9 mouse cellular contexts compared by ENCODE assay signal in the genomic region with DNA sequence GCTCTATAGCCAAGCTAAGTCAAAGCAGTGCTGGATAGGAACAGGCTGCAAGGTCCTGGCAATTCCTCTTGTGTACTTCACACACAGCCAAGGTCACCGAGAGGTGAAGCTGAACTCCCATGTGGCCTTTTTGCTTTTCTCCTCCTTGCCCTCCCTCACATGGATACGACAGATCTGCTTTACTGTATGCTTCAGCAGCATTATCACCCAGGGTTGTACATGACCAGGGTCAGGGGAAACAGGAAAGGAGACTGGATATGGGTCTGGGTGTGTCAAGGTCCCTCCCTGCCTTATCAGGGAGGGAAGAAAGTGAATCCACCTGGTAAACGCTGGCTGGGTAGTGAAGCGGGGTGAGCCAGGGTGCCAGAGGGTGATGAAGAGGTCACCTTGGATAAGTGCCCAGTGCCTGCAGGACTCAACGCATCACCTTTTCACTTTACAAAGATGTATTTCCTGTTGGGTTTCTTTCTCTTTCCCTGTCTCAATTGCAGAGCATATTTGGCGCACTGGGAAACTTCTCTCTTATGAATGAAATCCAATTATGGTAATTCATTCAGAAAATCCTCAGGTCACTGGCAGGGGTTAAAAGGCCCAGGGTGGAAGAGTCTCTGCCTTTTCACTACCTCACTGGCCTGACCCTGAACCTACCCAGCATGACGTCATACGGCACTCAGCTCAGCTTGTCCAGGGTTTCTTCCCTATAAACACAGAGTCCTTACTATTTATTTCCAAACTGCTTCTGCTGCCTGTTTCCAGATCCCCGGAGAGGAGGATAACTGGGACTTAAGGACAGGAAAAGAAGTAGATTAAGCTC.
DNase-seq lines count a peak whose midpoint lies in the region; ATAC-seq lines count a peak whose summit lies in the region.
"Had no signal": no experiment of that assay in that cellular context is flagged by ENCODE, and none has a peak within 500 bp of the region (broad histone marks: within the 10 kb centered on the region; RNA-seq: fewer than 3 reads in every experiment).

No protein-coding gene starts in this region.

- H3K4me1 ChIP-seq in neural tube, embryonic 11.5 days (ENCODE audit: control insufficient read depth, insufficient read depth, low read length), result peaks cover 9% of the 10 kb centered on the region

- H3K36me3 ChIP-seq in neural tube, embryonic 11.5 days (ENCODE audit: control insufficient read depth, insufficient read depth, low read length), result no peaks in the 10 kb centered on the region
- H3K36me3 ChIP-seq: hindbrain, embryonic 15.5 days had no signal

- H3K4me2 ChIP-seq in neural tube, embryonic 11.5 days (ENCODE audit: low read depth), result no peak overlapping the region
- H3K4me2 ChIP-seq: hindbrain, embryonic 15.5 days had no signal

- H3K27me3 ChIP-seq in neural tube, embryonic 11.5 days (ENCODE audit: control insufficient read depth, insufficient read depth, low read length), result no peaks in the 10 kb centered on the region
- H3K27me3 ChIP-seq: hindbrain, embryonic 15.5 days had no signal

- no peak overlapping the region for H3K27ac ChIP-seq in neural tube, embryonic 11.5 days (ENCODE audit: low read depth, low read length)
- H3K27ac ChIP-seq: hindbrain, embryonic 15.5 days had no signal

- H3K9me3 ChIP-seq in neural tube, embryonic 11.5 days (ENCODE audit: control insufficient read depth, low read length), result no peaks in the 10 kb centered on the region
- H3K9me3 ChIP-seq: hindbrain, embryonic 15.5 days had no signal

- ATAC-seq in neural tube, embryonic 11.5 days (ENCODE audit: insufficient read depth, low FRiP score, low TSS enrichment), result no peak

- 43% methylated on average over 9 of the region's 9 CpGs for WGBS in neural tube, embryonic 11.5 days

- no peak overlapping the region for H3K9ac ChIP-seq in neural tube, embryonic 11.5 days (ENCODE audit: low read length)
- H3K9ac ChIP-seq: hindbrain, embryonic 15.5 days had no signal

- DNase-seq in adrenal gland, adult 2 months, result peak; percentile 75
- peak; percentile 38 for DNase-seq in gastrocnemius, postnatal 25 days
- DNase-seq in kidney, adult 8-10 months, result peak; percentile 16 to 24
- peak; percentile 16 for DNase-seq in neural tube, embryonic 11.5 days (ENCODE audit: low spot score)
- no peak for DNase-seq in frontal cortex, postnatal 36 days (ENCODE audit: low spot score in 2 of 2)
- no peak for DNase-seq in layer of hippocampus, adult 8-10 months (ENCODE audit: low spot score in 2 of 2)
- DNase-seq in c-Kit-positive CD71-positive TER-119-positive erythroid progenitor cells, embryonic 14.5 days (ENCODE audit: low spot score), result no peak
- no peak for DNase-seq in spleen, postnatal 4 days (ENCODE audit: low spot score in 2 of 2)

- no peak overlapping the region for H3K4me3 ChIP-seq in neural tube, embryonic 11.5 days (ENCODE audit: low read depth, low read length)
- H3K4me3 ChIP-seq: hindbrain, embryonic 15.5 days had no signal

Comparison
In these comparisons a context has a peak if more than half of its experiments do, and no peak if none do; other contexts are left out.
1. DNase-seq: peak in adrenal gland, adult 2 months (single experiment), gastrocnemius, postnatal 25 days (single experiment), kidney, adult 8-10 months (2 of 2) and neural tube, embryonic 11.5 days (single experiment); none in frontal cortex, postnatal 36 days (0 of 2), layer of hippocampus, adult 8-10 months (0 of 2), c-Kit-positive CD71-positive TER-119-positive erythroid progenitor cells, embryonic 14.5 days (single experiment) and spleen, postnatal 4 days (0 of 2).